Mouse (Mus musculus): ENCODE measurements around the gene Mettl1.
"Not testable (repeated sequence)": the region's sequence is repeated elsewhere in the genome, so short reads cannot be mapped to it uniquely, and the experiment has no call there.

The Mettl1 gene

DNA sequence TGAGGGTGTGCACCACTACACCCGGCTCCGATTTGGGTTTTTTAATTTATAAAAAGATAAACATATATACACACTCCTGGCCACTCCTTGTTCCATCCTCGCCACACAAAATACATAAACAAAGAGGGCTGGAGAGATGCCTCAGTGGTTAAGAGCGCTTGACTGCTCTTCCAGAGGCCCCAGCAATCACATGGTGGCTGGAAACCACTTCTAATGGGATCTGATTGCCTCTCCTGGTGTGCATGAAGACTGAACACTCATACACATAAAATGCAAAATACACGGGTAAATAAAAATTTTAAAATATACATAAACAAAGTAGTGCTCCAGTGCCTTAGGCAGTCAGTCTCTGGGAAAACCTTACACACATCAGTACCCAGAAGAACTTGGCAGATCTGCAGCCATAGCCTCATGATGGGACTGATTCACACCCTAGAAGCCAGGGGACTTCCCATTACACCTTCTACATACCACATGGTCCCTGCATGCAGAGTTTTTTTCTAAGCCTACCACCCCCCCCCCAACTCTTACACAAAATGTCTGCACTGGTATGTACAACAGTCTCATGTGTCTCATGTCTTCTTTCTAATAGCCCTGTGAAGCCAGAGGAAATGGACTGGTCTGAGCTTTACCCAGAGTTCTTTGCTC, 1.4 kb downstream of the Mettl1 start:
- in situ Hi-C loops (cut with MboI, MseI) = loop anchor here (10.0 to 25.0 kb wide), 2 partner anchors 632 to 1870 kb away; partner anchors contain the start of genes Bloc1s1, Cd63 and Rdh5

DNA sequence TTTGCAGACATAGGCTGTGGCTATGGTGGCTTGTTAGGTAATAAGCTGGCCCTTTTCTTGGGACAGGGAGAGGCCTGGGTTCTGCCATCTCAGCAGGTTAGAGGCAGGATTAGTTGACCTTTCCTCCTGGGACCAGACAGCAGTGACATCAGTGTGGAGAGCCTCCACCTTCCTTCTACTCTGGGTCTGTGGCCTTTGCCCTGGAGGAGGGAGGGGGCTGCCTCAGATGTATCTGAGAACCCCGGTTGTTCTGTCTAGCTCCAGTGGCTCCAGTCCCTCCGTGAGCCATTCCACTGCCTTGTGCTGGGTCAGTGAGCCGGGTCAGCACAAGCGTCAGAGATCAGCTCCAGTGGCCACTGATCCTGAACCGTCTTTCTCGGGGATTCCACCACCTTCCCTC, 2.0 kb downstream of the Mettl1 start:
- in situ Hi-C loops (cut with MboI, MseI) = loop anchor here (10.0 to 25.0 kb wide), 2 partner anchors 632 to 1869 kb away; partner anchors contain the start of genes Bloc1s1, Cd63 and Rdh5

DNA sequence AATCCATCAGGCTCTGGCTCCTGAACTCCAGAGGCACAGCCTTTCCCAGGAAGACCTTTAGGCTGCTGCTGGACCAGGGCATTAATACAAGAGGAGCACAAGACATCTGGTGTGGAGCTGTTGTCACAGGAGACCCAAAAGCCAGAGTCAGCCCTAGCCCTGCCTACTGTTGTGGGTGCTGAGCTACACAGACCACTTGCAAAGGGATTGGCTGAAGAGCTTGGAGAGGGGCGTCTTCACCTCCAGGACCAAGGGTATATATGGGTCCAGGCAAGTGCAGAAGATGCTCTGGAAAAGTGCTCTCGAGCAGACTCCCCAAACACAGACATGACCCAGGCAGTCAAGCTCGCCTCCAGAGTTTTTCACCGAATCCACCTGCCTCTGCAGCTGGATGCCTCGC, 6.7 kb downstream of the Mettl1 start, which contains the start of gene Cyp27b1:
Cyp27b1 (plus strand) TSS at position 297 of the 400 bp plus-strand sequence.
- in situ Hi-C loops (cut with MboI, MseI) = loop anchor here (10.0 to 25.0 kb wide), 2 partner anchors 627 to 1864 kb away; partner anchors contain the start of genes Bloc1s1, Cd63 and Rdh5

DNA sequence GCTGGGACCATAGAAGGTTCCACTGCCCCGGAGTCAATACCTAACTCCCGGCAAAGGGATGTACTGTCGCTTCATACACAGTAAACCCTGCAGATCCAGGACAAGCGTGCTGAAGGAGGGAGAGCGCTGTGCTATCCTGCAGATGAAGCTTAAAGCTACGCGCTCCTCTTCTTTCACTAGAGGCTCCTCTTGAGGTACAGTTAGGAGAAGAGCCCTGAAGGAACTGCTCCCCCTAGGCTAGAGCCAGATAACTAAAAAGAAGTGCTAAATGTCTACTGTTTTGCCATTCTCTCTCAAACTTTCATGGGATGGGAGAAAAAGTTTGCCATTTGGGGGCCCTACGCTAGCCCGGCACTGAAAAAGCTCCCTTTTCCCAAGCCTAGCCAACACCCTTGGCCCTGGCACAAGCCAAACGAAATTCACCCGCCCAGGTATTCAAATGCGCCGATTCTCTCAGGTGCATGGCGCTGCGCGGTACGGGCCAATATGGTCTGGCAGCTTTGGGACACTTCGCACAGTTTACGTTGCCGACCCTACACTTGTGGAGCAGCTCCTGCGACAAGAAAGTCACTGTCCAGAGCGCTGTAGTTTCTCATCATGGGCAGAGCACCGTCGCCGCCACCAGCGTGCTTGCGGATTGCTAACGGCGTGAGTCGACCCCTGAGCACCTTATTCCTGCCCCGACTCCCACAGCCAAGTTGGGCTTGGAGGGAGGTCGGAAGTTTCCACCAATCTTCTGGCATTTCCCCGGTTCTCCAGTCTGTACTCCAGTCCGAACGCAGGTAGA, 7.6 kb downstream of the Mettl1 start:
- in situ Hi-C loops (cut with MboI, MseI) = loop anchor here (10.0 to 25.0 kb wide), 2 partner anchors 626 to 1864 kb away; partner anchors contain the start of genes Bloc1s1, Cd63 and Rdh5

DNA sequence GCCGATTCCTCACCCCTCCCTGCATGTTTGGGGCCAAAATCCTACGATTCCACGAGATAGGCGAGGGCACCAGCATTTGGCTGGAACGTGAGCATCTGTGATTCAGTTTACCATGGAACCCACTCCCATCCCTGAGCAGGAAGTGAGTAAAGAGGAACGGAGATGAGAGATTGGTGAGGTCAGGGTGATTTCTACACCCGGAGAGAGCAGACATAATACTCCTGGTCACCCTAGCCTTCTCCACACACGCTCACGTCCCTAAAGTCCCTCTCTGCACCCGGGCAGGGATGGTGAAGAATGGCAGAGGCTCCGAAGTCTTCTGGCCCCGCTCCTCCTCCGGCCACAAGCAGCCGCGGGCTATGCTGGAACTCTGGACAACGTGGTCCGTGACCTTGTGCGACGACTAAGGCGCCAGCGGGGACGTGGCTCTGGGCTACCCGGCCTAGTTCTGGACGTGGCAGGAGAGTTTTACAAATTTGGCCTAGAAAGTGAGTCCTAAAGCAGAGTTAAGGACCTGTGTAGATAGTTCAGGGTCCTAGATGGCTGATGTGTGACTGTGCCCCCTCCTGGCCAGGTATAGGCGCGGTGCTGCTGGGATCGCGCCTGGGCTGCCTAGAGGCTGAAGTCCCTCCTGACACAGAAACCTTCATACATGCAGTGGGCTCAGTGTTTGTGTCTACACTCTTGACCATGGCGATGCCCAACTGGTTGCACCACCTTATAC, 8.3 kb downstream of the Mettl1 start:
- in situ Hi-C loops (cut with MboI, MseI) = loop anchor here (10.0 to 25.0 kb wide), 2 partner anchors 625 to 1863 kb away; partner anchors contain the start of genes Bloc1s1, Cd63 and Rdh5

DNA sequence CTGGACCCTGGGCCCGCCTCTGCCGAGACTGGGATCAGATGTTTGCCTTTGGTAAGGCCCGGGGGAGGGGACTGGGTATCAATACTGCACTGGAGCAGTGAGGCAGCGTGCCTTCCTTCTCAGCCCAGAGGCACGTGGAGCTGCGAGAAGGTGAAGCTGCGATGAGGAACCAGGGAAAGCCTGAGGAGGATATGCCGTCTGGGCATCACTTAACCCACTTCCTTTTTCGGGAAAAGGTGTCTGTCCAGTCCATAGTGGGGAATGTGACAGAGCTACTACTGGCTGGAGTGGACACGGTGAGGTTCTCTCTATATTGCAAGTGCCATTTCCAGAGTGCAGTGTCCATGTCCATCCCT, 8.9 kb downstream of the Mettl1 start:
- in situ Hi-C loops (cut with MboI, MseI) = no loop called here

DNA sequence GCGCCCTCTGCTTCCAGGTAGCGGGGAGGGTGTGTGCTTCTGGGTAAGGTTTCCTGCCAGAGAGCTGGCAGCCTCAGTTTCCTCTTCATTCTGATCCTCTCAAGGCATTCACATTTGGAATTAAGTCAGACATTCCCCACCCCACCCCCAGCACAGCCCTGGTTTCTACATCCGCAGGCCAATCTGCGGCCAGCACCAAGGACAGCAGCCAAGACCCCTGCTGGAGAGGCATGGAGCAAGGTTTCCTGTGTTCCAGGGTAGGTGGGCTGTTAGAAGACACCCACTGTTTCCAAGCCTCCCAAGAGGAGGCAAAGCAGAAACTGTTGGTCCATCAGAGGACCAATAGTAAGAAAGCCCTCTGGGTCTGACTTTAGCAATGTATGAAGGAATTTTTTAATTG, 13.4 kb downstream of the Mettl1 start:
- in situ Hi-C loops (cut with MboI, MseI) = no loop called here

DNA sequence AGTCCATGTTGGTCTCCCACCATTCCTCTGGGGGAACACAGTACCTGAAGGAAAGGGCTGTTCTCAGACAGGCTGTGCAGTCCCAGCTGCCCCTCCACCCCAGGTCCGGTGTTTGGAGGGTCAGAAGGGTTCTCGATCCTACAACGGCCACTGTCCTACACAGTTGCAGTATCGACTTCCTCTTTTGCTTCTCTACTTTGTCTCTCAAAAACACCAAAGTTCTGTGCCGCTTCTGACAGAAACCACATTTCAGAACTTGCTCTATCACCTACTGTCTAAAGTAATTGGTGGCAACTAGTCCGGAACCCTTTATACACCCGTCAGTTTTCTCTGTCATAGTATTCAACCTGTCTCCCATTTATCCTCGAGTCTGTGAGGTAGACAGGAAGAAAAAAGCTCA, 14.2 kb downstream of the Mettl1 start:
- in situ Hi-C loops (cut with MboI, MseI) = no loop called here

DNA sequence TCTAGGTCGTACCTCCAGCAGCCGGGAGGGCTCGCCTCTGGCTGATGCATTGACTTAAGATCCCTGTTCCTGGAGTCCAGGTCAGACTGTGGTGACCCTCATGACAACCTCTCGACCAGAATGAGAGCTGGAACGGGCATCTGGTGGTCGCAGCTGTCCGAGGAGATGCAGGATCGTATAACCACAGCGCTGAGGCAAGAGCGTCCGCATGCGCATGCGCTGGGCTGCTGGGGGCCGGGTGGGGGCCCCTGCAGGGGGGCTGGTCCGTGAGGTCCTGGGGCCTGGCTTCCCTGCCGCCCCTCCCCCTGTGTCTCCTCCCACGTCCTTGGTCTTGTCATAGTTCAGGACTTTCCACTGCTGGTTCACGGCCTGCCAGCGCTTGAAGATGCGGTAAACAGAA, 15.3 kb downstream of the Mettl1 start:
- in situ Hi-C loops (cut with MboI, MseI) = no loop called here

DNA sequence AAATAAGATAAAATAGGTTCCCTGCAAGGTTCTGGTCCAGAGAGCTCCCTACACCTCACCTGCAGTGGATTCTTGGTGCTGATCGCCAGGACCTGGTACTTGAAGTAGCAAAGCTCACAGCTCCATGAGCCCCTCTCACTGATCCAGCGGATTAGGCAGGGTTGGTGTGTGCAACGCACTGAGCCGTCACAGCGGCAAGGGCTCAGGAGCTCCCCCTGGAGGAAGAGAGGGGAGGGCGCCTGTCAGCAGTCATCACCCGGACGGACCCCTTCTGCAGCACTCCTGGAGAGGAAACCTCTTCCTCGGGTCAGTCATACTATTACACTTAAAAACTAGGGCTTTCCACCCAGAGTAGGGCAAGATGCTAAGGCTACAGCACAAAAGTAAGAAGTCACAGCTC, 16.9 kb downstream of the Mettl1 start:
- in situ Hi-C loops (cut with MboI, MseI) = no loop called here

DNA sequence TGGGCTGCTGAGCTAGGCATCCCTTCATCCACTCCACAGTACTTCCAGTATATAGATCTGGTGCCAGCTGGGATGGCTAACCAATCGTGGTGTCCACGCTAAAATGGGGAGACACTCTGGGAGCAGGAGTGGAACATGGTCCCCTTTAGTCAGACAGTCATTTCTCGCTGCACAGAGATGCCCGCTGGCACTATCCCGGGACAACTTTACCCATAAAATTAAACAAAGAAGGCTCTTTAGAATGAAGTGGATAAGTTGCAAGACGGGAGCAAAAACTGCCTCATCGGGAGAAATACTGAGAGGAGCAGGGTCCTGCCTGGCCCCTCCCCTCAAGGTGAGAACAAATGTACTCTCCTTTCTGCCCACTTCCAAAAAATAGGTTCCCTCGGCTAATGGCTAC, 17.5 kb downstream of the Mettl1 start:
- in situ Hi-C loops (cut with MboI, MseI) = no loop called here

DNA sequence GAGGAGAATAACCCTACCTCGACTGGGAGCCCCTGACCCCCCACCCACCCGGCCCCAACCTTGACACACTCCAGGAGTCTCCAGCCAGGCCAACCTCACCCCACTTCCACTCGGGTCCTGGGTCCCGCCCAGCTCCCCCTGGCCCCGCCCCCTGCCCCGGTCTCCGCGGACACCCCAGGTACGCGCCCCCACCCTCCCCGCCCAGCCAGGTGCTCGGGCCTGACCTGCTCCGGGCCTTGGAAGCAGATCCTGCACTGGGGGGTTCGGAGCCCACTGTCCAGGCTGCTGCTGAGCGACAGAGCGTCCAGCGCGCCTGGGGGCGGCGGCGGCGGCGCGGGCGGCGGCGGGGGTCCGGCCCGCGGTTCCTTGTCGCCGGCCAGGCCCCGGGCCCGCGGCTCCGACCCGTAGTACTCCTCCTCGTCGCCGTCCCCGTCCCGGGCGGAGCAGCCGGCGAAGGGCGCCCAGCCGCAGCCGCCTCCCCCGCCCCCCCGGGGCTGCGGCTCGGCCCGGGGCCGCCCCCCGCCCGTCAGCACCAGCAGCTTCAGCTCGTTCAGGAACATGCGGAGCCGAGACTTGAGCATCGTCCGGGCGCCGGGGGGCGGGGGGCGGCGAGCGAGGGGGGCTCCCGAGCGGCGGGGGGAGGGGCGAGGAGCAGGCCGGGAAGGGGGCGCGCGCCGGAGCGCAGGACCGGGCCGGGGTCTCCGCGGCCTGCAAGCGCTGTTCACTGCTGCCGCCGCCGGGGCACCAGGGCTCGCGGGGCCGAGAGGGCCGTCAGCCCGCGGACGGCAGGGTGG, 18.2 kb downstream of the Mettl1 start:
- in situ Hi-C loops (cut with MboI, MseI) = no loop called here

DNA sequence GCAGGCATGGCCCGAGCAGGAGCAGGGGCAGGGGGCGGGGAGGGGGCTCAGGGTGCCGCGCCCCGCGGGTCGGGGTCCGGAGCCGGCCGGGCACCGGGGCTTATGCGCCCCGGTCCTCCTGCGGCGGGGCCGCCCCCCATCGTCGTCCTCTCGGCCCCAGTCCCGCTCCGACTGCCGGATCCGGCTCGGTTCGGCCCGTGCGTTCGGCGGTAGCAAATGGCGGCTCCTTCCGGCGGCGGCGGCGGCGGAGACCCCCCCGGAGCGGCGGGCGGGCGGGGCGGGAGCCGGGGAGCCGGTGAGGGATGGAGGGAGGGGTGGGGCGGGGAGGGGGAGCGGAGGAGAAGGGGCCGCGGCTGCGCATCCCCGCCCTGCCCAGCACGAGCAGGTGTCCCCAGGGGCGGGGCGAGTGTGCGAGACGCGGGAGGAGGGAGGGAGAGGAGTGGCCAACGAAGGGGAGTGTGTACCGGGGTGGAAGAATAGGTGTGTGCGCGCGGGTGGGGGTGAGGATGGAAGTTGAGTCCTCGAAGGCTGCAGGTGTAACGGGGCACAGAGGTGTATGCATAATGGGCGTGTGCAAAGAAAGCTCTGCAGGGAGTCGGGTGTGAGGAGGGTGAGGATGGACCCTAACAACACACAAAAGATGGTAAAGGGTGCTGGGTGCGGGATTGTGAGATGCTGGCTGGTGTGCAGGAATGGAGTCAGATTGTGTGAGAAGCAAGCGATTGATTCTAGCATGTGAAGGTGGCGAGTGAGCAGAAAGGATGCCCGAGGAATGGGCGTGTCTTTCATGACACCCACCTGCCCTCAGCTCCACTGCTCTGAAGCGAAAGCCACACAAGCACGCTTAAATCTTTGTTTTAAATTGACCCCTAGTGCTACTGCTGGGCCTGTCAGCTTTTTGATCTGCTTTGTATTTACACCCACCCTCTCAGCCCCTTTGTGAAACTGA, 19.0 kb downstream of the Mettl1 start, which contains the start of gene March9:
March9 (minus strand) TSS at position 217 of the 949 bp plus-strand sequence.
- in situ Hi-C loops (cut with MboI, MseI) = no loop called here

DNA sequence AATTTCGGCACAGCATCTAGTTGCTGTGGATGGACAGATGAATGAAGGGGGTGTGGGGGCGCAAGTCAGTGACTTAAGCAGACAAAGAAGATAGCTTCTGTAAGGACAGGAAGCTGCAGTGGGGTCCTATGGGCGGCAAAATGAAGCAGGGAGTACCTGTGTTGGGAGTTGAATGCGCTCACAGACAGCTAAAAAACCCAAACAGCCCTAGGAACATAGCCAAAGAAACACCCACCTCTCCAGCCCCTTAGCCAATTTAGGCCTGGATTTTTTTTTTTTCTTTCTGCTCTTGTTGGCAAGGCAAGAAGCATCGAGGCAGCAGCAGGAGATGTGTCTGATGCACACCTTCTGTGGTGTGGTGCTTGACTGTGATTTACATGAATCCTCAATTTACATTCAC, 19.9 kb downstream of the Mettl1 start:
- in situ Hi-C loops (cut with MboI, MseI) = no loop called here

DNA sequence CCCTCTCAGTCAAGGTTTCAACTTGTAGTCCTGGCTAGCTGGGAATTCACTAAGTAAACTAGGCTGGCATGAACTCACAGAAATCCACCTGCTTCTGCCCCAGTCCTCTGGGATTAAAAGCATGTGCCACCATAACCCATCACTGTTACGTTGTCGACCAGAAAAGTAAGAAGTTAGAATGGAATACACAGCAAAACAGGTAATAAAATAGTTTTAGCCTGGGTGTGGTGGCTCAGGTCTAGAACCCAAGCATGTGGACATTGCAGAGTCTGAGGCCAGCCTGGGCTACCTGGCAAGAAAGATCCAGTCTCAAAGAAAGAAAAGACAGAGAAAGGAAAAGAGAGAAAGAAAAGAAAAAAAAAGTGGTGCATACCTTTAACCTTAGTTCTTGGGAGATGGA, 20.3 kb downstream of the Mettl1 start:
- in situ Hi-C loops (cut with MboI, MseI) = no loop called here

DNA sequence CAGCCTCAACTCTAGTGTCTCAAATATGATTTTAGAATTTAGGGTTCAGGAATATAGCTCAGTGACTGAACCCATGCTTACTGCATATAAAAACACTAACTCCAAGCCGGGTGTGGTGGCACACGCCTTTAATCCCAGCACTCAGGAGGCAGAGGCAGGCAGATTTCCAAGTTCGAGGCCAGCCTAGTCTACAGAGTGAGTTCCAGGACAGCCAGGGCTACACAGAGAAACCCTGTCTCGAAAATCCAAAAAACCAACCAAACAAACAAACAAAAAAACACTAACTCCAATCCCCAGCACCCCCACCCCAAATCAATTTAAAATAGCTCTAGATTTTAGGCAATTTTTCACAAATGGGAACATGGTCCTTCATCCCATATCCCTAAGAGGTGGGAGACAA, 20.9 kb downstream of the Mettl1 start:
- in situ Hi-C loops (cut with MboI, MseI) = not testable (repeated sequence)

DNA sequence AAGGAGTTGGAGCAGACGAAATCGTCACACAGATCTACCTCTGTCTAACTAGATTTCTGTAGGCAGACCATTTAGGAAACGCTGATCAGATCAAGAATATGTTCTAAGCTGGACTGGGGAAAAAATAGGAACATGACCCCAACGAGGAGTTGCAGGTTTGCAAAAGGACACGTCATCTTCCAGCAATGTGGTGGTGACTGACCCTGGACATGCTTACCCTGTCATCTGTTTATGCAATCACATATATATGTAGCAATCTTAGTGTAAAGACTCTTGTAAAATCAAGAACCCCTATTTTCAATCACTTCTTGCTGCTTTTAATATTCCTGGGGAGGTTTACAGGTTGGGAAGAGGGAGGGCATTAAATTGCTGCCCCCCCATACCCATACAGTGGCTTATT, 21.3 kb downstream of the Mettl1 start:
- in situ Hi-C loops (cut with MboI, MseI) = no loop called here

DNA sequence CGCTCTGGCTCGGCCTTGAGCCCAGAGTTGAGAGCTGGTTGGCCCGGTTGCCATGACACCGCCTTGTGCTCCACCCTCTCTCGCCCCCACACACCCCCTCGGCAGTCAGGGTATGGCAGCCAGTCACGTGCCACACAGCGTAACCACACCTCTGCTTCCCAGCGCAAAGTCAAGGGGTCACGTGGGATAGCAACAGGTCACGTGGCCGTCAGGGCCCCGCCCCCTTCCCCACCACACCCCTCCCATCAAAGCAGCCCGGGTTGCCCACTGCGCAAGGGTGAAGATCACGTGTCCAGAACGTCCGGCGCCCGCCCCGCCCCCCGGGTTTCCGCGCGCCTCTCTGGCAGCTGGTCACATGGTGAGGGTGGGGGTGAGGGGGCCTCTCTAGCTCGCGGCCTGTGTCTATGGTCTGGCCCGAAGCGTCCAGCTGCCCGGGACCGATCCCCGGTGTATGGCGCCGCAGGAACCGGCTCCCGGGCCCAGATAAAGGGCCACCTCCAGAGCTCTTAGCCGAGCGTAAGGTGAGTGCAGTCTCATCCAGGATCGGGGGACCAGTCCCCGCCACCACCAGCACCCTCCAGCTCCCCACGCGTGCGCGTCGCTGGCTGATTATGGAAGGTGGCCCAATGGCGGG, 22.1 kb downstream of the Mettl1 start, which contains the start of gene Cdk4:
Cdk4 (plus strand) TSS at position 296 of the 634 bp plus-strand sequence.
- in situ Hi-C loops (cut with MboI, MseI) = no loop called here
